Mouse (Mus musculus): Measurements from ENCODE around the gene Adora3.

The Adora3 gene

DNA sequence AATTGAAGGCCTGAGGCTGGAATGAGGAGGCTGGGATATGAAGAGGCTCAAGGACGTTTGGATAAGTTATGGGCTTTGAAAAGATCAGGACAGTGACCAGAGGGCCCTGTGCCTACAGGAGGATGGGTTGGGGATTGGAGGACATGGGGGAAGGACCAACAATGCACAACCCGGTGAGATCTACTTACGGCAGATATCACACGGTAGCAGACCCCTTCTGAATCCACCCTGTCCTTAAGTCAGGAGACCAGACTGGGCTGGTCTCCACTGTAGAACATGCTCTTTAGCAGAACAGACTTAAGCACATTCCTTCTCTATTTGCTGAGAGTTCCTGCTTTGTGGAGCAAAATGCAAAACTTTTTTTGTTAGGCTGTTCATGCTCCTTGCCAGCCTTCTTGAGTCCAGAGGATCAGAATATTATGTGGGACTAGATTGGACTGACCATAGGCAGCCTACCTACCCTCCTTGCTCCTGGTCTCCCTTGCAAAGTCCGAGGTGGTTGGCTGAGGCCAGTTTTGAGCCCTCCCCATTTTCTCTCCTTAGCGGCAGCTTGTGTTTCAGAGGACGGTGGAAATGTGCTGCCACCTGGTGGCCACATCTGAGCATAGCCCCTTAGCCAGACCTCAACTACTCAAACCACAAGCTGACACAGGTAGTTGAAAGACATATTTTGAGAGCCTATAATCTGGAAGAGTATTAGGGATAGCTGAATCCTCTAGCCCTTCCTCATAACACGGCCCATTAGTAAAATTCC is 28.9 kb downstream of the Adora3 start:
- in situ Hi-C loops (cut with MboI; ENCODE audit: unreplicated experiment in 2 of 2): loop anchor here (5.0 to 25.0 kb wide), 5 partner anchors 212 to 1035 kb away; partner anchors contain the start of genes Ddx20 (in 2 of the 2), Capza1 (in 1 of the 2) and St7l (in 1 of the 2)

DNA sequence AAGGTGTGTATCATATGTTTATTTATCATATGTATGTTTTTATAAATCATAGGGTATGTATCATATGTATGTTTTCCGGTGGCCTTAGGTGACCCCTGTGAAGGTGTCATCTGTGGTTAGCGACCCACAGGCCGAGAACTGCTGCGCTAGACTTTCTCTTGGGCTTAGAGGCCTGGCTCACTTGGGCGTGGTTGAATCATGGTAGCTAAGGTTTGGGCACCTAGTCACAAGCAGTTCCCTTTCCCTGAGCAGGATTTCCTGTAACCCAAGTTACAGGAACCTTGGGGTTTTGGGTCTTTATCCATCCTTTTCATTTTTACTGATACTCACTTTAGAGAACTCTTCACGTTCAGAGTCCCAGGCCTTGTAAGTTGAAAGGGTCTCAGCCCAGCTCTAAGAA is 29.6 kb downstream of the Adora3 start:
- in situ Hi-C loops (cut with MboI; ENCODE audit: unreplicated experiment in 2 of 2): loop anchor here (10.0 to 25.0 kb wide), 2 partner anchors 388 to 785 kb away; no protein-coding TSS in a partner anchor

DNA sequence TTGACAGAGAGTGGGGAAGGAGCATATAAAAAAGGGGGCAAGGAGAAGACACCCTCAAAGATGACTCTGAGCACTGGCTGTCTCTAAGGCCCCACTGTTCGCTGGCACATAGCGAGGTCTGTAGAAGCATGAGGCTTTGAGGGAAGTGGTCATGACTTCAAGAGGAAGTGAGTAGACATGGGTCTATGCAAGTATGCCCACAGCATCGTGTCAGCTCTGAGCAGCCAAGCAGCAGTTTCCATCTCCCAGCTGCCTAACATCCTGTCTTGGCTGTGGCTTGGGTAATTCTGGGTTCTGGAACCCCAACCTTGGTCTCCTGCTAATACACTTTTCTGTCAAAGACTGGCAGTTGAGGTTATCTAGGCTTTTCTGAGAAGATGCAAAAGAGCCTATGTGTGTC is 30.1 kb downstream of the Adora3 start:
- in situ Hi-C loops (cut with MboI; ENCODE audit: unreplicated experiment in 2 of 2): loop anchor here (10.0 to 25.0 kb wide), 2 partner anchors 388 to 786 kb away; no protein-coding TSS in a partner anchor

DNA sequence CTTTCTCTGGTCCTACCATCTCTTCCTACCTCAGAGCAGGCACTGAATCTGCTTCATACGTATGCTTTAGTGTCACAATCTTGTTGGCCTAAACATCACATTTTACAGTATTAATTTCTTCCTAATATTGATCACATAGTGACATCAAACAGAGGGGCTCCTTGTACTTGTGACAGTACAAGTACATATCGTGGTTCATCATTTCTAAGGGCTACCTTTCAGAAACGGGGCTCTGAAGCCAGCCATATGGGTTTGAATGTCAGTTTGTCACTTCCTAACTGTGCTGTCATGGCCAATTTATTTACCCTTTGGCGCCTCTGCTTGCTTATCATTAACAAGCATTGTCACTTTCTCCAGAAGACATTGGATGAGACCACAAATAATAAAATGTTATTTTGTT is 30.8 kb downstream of the Adora3 start:
- in situ Hi-C loops (cut with MboI; ENCODE audit: unreplicated experiment in 2 of 2): loop anchor here (10.0 to 25.0 kb wide), 2 partner anchors 389 to 787 kb away; no protein-coding TSS in a partner anchor

DNA sequence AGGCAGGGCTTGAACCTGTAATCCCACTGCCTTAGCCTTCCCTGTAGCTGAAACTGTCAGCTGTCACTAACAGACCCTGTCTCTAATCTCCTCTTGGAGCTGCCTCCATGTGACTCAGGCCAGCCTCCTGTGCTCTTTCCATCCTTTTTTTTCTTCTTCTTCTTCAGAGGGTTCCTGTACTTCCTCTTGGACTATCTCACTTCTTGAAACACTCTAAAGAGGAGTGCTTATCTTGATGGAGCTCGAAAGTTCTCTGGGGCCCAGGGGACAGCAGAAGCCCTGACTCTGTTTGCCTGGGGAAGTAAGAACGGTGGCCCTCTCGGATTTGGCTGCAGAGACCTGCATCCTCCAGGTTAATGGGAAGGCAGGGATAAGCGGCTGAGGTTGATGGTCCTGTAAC is 33.6 kb downstream of the Adora3 start:
- in situ Hi-C loops (cut with MboI; ENCODE audit: unreplicated experiment in 2 of 2): loop anchor here (10.0 to 25.0 kb wide), 2 partner anchors 392 to 789 kb away; no protein-coding TSS in a partner anchor

DNA sequence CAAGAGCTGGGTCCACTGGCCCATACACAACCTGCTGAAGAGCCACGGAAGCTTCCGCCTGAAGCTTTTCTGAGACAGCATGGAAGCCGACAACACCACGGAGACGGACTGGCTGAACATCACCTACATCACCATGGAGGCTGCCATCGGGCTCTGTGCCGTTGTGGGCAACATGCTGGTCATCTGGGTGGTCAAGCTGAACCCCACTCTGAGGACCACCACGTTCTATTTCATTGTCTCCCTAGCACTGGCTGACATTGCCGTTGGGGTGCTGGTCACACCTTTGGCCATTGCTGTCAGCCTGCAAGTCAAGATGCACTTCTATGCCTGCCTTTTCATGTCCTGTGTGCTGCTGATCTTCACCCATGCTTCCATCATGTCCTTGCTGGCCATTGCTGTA is 34.1 kb downstream of the Adora3 start:
- in situ Hi-C loops (cut with MboI; ENCODE audit: unreplicated experiment in 2 of 2): loop anchor here (5.0 to 25.0 kb wide), 3 partner anchors 392 to 790 kb away; no protein-coding TSS in a partner anchor

DNA sequence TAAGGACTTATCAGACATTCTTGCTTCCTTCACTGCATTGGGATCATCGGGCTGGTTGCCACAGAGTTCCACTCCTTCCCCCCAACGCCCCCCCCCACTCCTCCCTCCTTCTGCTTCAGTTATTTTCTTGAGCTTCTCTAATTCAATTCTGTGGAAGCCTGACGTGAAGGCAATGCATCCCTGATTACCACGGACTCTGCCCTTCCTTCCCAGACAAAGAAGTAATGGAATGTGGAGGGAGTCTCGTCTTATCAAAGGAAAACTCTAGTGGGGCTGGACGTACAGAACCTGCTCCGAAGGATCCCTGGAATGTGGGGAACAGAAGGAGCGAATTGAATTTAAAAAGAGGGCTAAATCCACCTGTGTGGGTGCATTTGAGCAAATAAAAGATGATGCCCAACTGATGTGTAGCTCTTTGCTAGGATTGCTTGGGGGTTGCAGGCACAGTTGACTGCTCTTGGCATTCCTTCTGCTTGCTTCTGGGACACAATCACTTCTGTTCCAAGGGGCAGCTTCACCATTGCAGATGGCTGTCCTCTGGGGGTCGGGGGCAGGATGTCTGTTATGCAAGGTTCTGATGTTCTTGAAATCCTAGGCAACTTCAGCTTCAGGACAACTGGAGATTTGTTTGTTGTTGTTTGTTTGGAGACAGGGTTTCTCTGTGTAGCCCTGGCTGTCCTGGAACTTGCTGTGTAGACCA is 37.4 kb downstream of the Adora3 start:
- in situ Hi-C loops (cut with MboI; ENCODE audit: unreplicated experiment in 2 of 2): loop anchor here (5.0 to 25.0 kb wide), 3 partner anchors 396 to 793 kb away; no protein-coding TSS in a partner anchor

DNA sequence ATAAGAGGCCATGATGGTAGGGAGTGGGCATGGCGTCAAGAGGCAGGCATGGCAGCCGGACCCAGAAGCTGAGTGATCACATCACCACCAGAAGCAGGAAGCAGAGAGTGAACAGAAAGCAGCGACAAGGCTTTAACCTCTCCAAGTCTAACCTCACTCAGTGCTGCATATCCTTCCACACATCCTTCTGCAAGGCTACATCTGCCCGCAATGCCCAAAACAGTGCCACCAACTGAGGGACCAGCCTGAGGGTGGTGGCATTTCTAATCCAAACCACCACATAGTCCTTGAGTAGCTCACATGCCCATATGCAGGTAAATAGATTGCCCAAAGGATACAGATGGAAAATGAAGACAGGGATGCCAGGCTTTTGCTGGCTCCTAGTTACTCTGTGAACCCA is 38.3 kb downstream of the Adora3 start:
- in situ Hi-C loops (cut with MboI; ENCODE audit: unreplicated experiment in 2 of 2): loop anchor here (5.0 to 25.0 kb wide), 3 partner anchors 397 to 794 kb away; no protein-coding TSS in a partner anchor

DNA sequence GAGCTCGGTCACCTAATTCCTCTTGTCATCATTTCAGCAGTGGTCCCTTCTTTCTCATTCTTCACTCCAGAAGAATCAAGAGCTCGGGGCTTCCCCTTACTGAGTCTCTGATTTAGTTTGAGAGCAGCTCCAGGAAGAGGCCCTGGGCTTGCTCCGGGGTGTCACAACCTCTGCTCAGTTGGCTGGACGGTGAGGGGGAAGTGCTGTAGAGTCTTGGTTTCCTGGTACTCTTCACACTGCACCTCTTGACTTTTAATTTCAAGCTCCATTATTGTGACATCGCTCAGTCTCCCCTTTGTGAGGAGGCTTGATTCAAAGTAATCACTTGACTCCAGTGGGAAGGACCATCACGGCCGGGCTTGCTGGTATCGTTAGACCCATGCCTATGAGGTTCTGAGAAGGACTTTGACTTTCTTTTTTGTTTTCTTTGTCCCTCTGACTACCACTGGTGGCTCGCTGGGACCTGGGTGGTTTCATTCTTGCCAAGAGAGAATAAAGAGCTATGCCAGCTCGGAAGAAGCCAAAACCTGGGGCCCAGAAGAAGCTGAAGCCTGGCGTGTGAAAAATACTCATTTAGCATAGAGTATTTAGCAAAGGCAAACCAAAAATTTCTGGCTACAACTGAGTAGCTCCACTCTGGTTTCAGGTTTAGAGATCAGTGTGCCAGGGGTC is 40.0 kb downstream of the Adora3 start:
- in situ Hi-C loops (cut with MboI; ENCODE audit: unreplicated experiment in 2 of 2): loop anchor here in 1 of 2 experiments (25.0 kb wide), 1 partner anchor 398 kb away; no protein-coding TSS in a partner anchor

DNA sequence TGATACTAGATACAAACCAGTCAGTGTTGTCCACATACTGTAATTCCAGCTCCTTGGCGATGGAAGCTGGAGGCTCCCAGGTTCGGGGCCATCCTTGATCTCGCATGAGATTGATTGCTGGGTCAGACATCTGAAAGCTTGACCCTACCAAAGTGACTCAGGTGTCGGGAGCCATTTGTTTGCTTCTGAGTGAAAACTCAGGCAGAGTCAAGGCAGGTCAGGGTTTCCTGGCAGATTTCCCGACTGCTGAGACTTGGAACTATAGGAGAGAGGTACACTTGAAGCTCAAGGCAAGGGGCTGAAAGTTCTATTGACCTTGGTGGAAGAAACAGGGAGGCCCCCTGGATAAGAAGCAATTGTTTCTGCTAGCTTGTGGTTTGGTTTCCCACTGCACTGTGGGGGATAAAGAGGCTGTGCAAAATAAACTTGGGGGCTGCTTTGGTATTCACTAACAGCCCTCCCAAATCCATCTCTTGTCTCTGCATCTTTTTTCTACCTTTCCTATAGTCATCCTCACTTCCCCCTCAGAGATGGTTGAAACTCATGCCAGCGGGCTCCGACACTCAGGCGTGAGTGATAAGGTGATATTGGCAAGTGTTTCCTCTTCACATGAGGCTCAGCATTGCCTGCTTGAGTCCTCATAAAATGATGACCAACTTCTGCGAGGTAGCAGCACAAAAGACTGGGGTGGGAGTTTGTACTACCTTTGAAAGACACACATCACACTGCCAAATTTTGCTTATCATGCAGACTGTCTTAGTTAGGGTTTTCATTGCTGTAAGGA is 41.6 kb downstream of the Adora3 start:
- in situ Hi-C loops (cut with MboI; ENCODE audit: unreplicated experiment in 2 of 2): loop anchor here in 1 of 2 experiments (25.0 kb wide), 1 partner anchor 400 kb away; no protein-coding TSS in a partner anchor

DNA sequence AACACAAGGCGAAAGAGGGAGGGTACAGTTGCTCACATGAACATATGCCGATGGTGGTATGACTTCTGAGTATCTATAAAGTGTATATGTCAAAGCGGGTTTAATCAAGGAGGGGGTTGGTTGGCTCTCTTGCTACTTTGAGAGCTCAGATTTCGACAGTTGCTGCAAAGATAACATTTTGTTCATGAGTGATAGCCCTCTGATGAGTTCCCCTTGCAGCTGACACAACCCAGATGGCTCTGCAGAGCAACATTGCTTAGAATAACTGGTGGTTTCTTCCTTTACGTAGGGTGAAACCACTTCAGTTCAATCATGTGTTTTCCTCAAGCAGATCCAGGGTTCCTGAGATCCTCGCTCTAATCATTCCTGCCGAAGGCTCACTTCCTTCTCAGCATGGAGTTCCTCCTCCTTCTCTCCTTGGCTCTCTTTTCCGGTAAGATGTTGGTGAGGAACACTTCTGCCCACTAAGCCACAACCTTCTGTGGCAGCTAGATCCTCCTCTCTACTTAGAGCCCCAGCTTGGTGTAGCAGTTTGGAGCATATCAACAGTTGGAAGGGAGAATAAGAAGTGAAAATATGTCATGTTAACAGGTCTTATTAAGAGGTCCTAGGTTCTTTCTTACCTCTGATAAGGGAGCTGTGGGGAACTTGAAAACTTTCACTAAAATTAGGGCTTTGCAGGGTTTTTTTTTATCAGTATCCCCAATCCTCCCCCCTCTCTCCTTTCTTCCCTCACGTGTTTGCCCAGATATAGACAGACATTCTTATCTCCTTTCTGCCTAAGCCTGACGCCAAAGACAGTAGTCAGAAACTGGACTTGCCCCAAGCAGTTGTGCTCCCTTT is 43.4 kb downstream of the Adora3 start:
- in situ Hi-C loops (cut with MboI; ENCODE audit: unreplicated experiment in 2 of 2): loop anchor here in 1 of 2 experiments (25.0 kb wide), 1 partner anchor 402 kb away; no protein-coding TSS in a partner anchor

DNA sequence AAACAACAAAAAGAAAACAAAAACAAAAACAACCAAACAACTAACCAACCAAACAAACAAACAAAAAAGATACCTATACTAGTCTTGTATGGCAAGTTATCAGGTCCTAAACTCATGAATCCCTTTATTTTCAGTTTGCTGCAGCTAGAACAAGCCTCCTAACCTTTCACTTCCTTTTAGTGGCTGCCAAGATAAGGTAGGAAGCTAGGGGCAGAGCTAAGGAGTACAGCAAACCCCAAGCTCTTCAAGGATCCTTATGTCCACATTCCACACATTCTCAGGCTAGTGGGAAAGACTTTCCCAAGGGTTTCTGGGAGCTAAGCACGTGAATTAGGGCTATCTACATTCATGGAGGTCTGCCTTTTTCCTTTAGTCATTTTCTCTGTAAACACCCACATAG is 44.6 kb downstream of the Adora3 start:
- in situ Hi-C loops (cut with MboI; ENCODE audit: unreplicated experiment in 2 of 2): loop anchor here in 1 of 2 experiments (25.0 kb wide), 1 partner anchor 403 kb away; no protein-coding TSS in a partner anchor

DNA sequence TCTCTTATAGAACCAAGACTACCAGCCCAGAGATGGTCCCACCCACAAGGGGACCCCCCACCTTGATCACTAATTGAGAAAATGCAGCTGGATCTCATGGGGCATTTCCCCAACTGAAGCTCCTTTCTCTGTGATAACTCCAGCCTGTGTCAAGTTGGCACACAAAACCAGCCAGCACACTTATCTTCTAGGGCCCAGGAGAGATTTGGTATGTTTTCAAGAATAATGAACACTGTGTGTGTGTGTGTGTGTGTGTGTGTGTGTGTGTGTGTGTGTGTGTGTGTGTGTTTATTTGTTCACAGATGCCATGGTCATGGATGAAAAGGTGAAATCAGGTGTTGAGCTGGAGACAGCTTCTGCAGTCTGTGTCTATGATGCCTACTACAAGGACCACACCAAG is 45.8 kb downstream of the Adora3 start:
- in situ Hi-C loops (cut with MboI; ENCODE audit: unreplicated experiment in 2 of 2): loop anchor here in 1 of 2 experiments (25.0 kb wide), 1 partner anchor 404 kb away; no protein-coding TSS in a partner anchor

DNA sequence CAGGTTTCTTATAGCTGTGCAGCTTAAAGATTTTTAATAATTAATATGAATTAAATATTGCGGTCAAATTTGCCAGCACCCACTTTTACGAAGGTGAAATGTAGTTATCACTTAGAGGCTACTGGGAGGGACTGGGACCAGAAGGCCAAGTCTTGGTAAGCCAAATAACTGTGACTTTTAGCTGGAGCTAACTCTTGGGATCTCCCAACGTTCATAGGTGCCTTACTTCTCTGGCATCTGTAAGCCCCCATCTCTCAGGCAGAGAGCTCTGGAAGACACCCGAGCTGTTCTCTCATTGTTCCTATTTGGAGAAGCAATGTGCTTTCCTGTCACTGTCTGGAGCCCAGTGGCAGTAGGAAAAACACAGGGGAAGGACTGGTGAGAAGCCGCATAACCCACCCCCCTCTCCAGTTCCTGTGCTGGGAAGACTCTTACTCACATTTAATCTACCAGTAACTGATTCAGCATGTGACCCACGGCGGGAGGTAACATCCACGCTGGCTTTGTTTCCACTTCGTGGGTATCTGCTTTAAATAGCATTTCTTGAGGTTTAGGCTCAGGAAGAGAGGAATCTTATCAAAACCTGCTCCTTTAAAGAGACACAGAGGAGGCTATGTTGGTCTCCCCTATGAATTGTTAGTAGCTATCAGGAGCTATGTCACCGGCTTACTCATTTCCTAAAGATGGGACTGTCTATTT is 47.1 kb downstream of the Adora3 start:
- in situ Hi-C loops (cut with MboI; ENCODE audit: unreplicated experiment in 2 of 2): loop anchor here in 1 of 2 experiments (25.0 kb wide), 1 partner anchor 406 kb away; no protein-coding TSS in a partner anchor

DNA sequence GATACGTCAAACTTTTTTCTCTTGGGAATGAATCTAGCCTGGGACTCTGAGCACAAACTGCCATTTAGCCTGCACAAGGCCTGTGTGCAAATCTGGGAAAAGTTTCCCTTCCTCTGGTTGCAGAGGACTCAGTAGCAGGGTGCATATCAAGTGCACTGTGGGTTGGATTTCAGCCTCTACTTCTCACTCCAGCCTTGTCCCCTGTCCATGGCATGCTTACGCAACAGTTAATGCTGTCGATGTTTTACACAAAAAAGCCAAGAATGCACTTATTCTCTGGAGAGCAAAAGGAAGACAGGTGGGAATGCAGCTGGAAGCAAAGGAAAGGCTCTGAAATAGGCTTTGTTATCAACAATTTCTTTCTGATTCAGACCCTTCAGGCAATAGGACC is 47.7 kb downstream of the Adora3 start:
- in situ Hi-C loops (cut with MboI; ENCODE audit: unreplicated experiment in 2 of 2): loop anchor here in 1 of 2 experiments (25.0 kb wide), 1 partner anchor 406 kb away; no protein-coding TSS in a partner anchor

DNA sequence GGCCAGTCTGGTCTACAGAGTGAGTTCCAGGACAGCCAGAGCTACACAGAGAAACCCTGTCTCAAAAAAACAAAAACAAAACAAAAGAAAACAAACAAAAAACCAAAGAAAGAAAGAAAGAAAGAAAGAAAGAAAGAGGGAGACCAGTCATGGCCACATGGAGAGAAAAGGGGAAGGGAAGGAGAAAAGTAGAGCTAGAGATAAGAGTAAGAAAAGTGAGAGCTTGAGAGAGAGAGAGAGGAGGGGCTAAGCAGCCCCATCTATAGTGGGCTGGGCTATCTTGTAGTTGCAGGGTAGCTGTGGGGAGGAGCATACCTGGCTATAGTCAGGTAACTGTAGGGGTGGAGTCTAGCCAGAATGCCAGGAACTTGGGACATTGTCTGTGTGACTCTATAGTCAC is 50.1 kb downstream of the Adora3 start:
- in situ Hi-C loops (cut with MboI; ENCODE audit: unreplicated experiment in 2 of 2): loop anchor here in 1 of 2 experiments (25.0 kb wide), 1 partner anchor 408 kb away; no protein-coding TSS in a partner anchor

DNA sequence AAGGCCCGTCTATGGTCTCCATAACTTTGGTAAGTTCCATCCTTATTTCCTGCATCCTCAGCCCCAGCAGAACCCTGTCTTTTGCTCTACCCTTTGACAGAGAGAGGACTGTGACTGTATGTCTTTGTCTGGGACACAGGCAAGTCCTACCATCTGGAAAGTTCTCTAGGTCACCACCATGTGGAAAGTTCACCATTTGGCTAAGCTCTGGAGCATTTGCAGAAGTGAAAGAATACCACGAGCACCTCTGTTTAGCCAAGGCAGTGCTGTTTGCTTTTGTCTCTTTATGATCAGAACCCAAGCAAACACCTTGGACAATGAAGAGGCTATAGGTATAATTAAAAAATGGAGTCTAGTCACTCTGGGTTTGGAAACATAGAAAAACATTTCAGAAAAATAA is 51.3 kb downstream of the Adora3 start:
- in situ Hi-C loops (cut with MboI; ENCODE audit: unreplicated experiment in 2 of 2): loop anchor here in 1 of 2 experiments (25.0 kb wide), 1 partner anchor 410 kb away; no protein-coding TSS in a partner anchor

DNA sequence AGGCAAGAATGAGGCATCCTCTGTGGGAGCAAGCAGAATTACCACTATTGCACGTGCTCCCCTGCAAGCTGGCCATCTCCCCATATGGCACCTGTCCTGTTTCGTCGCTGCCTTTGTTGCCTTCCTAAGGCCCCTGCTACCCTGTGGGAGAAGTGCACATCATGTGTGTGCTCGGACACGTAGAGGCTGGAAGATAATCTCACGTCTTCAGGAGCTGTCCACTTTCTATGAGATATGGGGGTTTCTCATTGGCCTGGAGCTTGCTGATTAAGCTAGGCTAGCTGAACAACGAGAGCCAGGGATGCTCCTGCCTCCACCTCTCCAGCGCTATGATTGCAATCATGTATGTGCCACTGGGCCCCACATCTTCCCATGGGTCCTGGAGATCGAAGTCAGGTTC is 54.0 kb downstream of the Adora3 start:
- in situ Hi-C loops (cut with MboI; ENCODE audit: unreplicated experiment in 2 of 2): loop anchor here in 1 of 2 experiments (25.0 kb wide), 1 partner anchor 412 kb away; no protein-coding TSS in a partner anchor
